Mouse (Mus musculus) left cerebral cortex, postnatal 10 days (tissue): Measurements from ENCODE around the gene Crybb1. TPM values are rescaled to one million over a fixed set of nuclear protein-coding genes. Genes with fewer than 3 reads are reported as not detected.

Experiments
- DNase-seq, 2 experiments: peaks; one replicate each; pipeline ENCODE4 v3.0.0; 2021 to 2022; ENCODE audit warnings: low spot score in 2 of 2, mixed read lengths in 1 of 2; ENCODE audit errors: extremely low spot score in 1 of 2
- intact Hi-C: fragments of 180-260 bp; cut with DNase I; formaldehyde crosslinking; loops from one replicate; pipeline ENCODE4 v1.15.1; 2025
- total RNA-seq, 2 experiments: library from RNA; stranded (reverse); gene quantifications; 2 replicates each; pipeline ENCODE4 v1.2.3; 2021

Crybb1 gene
- total RNA-seq, 2 experiments from 2014 or later = 10.0 to 12.1 TPM

DNA sequence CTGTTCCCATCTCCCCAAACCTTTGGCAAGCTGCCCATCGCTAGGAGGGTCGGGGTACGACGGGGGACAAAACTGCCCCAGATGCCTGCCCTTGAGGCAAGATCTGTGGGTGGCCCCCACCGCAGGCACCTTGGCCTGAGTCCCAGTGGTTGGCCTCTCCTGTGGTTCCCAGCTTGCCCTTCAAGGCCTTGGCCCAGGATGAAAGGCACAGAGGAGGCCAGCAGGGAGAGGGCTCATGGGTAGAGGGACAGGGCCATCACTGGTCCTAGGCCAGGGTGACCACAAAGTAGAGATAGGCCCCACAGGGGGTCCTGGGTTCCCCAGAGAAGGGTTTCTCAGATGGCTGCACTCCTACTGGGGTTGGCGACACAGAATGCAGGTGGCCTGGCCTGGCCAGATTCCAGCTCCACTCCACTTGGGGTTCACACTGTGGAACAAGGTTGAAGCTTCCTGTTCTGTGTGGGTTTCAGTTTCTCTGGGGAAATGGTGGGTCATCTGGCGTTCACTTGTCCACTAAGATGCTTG is 1.3 kb upstream of the Crybb1 start:
- DNase-seq = peak; percentile 63 to 82
- intact Hi-C loops = no loop called here

DNA sequence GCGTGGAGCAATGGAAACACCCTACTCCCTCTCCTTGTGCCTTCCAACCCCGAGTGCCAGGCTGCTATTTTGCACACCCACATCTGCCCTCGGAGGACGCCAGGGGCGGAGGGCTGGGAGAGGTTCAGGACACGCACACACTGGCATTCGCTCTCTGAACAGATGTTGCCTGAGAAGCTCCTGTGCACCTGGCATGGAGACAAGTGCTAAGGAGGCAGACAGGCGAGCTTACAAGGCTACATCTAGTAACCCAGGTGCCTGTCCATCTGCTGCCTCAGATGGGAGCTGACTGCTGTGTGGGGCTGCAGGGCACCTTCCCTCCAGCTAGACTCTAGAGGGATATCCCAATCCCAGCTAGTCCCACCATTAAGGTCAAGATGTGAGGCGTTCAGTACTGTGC is 842 bp downstream of the Crybb1 start:
- intact Hi-C loops = no loop called here
- no peak for DNase-seq

DNA sequence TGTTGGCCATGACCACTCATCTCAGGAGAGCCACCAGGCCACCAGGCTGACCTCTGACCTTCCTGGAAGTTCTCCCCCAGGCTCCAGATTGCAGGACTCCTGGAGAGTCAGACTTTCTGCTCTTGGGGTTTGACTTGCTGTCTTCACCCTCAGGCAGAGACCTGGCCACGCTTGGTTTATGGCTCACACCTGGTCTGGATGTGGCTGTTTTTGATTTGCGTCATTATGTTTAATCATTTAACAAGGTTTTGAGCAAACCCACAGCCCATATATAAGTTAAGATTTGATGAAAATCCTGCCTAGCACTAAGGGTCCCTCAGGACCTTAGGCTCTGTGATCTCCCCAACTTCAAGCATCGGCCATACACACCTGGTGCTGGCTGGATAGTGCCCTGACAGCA is 2.3 kb downstream of the Crybb1 start:
- intact Hi-C loops = no loop called here
- no peak for DNase-seq

DNA sequence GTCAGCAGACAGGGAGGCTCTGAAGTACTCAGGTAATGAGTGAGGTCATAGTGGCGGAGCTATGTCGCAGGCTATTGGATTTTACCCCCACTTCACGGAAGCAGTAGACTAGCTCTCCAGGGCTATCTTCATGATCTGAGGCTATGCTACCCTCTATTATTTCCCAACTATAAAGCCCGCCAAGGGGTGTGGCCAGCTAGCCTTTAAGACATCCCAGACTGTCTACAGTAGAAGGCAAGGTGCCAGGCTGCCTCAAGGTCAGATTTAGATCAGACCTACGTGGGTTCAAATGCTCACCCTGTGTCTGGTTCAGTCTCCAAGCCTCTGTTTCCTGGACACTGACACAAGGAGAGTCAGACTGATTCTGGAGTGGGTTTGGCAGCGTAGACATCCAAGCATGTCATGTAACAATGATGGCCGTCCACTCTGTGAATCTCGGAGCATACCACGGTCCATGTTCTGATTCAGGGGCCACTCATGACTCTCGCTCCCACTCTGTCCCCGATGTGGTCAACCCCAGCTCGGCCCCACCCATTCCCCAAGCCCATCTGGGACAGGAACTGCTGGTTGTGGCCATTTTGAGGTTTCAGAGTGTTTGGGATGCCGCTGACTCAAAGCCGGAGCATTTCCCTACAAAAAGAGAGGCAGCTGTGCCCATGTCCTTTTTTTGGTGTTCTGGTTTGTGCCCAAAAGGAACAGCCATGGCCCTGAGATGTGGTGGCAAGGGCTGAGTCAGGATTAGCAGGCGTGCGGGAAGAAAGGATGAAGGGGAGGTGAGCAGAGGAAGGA is 4.4 kb downstream of the Crybb1 start:
- DNase-seq = no peak
- intact Hi-C loops = no loop called here

DNA sequence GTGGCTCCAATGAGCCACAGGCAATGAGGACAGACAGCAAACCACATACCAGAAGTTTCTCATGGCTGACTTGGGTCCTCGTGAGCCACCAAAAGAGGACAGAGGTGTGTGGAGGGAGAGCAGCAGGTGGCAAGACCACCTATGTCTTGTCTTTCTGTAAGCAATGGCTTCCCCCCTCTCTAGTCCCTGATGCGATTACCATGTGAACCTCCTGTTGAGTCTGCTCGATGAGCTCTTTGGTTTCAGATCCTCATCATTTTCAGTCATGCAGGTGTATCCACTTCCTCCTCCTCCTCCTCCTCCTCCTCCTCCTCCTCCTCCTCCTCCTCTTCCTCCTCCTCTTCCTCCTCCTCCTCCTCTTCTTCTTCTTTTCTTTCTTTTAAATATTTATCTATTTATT is 5.2 kb downstream of the Crybb1 start:
- DNase-seq = no peak
- intact Hi-C loops = no loop called here

DNA sequence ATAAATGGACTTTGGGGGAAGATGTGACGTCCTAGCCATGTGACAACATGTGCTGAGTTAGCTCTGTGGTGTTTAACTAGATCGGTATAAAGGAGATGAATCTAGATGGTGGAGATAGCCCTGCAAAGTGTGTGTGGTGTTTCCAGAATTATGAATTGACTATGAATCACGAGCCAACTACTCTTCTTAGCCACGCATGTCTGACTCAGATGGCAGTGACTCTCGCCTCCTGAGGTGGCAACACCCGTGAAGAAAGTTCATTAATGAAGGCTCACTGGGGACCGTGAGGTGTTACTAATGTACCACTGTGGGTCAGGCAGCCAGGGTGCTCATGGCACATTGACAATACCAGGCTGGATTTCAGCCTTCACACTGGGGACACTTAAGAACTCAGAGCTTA is 8.5 kb downstream of the Crybb1 start:
- intact Hi-C loops = no loop called here
- no peak for DNase-seq

DNA sequence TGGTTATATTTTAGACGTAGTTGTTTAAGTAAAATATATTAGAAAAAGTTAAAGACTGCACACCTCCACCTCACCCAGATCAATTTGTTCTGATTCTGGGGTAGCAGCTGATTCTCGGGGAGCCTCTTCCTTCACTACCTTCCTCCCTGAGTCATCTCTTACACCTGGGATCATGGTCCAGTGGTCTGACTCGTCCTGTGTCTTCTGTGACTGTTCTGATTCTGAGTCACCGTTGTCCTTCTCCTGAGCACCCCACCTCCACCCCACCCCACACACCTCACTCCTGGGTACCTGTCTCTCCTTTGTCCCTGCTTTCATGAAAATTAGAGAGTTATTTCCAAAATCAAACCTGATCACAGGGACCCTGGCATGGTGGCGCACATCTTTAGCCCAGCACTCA is 9.5 kb downstream of the Crybb1 start:
- intact Hi-C loops = no loop called here
- no peak for DNase-seq

DNA sequence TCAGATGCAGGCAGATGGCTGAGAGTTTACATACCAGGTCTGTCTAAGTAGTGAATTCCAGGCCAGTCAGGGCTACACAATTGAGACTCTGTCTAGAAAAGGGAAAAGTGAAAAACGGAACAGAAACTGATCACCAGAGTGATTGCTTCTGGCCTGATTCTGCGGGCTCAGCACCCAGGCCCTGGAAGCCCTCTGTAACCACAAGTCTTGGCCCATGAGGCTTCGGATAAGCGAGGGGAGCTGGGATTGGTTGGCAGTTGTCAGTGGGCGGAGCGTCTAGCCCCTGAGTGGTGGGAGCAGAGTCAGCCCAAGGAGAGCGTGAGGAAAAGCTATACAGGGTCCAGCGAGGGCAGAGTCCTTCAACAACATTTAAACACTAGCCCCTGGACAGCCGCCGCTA is 9.9 kb downstream of the Crybb1 start:
- no peak for DNase-seq
- intact Hi-C loops = no loop called here

DNA sequence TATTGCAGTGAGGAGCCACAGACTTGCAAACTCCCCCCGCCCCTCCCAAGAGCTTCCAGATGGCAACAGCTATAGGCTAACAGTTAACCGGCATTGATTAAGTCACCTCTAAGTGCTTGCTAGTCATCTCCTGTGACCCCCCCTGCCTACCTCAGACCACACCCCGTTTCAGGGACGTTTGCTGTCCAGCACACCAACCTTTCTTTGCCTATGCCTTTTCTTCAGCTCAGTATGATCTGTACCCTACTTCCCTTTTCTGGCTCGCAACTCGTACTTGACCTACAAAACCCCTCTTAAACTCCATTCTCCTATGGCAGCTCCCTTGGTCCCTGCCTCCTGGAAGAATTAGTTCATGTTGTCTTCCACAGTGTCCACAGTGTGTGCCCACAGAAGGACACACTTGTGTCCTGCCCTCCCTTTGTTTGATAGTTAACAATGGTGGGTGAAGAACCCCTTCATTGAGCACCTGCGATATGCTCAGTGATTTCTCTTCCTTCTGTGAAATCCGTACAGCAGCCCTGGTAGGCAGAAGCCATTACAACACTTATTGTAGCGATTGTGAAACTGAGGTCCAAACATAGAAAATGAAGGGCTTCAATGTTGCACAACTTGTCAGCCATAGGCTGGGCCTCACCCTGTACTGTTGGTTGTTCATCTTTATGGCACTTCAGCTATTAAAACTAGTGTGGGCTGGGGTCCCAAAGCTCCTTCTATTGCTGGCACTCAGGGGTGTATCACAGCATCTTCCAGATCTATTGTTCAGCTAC is 10.6 kb downstream of the Crybb1 start:
- intact Hi-C loops = no loop called here
- DNase-seq = no peak

DNA sequence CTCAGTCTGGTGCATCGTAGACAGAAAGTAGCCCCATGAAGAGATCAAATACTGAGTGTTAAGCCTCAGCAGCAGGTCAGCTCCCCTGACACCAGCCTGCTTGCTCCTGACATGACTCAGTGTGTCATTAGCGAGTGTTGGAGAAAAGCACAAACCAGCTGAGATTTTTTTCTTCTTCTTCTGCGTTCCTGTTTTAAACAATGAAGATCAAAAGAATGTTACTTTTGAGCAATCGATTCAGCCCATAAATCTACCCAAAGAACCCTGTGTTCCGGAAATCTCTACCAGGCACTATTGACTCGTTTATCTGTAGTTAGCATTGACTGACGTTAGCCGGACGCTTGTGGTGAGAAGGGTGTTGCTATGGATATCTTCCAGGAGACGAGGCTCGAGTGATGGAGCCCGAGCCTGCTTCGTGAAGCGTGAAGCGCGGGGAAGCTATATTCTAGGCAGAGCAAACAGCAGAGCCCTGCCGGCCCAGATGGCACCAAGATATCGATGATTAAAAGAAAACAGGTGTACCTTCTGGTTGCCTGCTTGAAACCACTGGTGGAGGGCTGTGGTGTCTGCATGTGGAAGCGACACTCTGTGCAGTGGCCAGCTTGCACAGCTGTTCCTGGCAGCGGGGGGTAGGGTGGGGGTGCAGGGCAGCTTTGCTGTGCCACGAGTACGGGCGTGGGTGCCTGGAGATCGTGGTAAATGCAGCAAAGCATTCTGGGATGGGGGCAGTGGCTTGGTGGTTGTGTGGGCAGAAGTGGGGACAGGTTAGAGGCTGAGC is 15.3 kb downstream of the Crybb1 start:
- peak; percentile 58 to 65 for DNase-seq
- intact Hi-C loops = no loop called here

DNA sequence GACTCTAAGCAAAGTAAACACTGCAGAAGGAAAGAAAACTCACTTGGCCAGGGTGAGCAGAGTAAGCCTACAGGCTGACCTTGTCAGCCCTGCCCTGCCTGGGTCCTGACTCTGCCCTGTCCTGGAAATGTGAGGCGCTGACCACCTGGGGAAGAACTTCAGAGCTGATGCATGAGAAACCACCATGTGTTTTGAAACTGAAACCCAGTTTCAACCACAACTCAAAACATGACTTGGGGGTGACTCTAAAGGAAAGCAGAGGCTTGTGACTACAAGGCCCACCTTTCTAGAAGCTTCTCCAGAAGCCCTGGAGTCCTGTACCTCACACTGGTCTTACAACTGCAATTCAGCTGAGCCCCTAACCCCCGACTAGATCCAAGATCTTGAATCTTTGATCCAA is 17.3 kb downstream of the Crybb1 start:
- intact Hi-C loops = no loop called here

DNA sequence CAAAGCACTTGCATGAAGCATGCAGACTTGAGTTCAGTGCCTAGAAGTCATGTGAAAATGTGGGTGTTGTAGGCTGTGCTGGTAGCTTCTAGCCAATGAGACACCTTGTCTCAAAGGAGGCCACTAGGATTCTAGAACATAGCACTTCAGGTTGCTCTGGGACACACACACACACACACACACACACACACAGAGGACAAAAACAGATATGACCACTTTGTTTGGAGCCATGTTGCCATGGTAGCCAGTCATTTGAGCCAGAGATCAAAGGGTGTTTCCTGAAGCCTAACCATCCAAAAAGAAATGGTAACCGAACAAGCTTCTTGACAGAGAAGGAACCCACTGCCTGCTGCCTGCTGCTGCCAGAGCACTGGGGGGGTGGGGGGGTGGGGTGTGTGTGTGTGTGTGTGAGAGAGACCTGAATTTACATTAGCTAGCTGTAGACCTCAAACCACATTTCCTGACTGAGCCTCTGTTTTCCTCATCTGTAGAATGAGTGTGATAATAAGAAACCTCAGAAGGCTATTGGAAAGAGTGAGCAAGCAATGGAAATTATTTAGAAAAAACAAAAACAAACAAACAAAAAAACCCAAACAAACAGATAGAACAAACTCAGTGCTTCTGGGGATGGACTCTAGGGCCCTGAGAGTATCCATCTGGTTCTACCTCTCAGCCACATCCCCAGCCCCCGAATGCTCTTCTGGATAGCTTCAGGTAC is 18.3 kb downstream of the Crybb1 start:
- intact Hi-C loops = no loop called here
- DNase-seq = no peak

More for the DNA sequence above, 17.3 kb downstream of the Crybb1 start:
- DNase-seq = no peak

DNA sequence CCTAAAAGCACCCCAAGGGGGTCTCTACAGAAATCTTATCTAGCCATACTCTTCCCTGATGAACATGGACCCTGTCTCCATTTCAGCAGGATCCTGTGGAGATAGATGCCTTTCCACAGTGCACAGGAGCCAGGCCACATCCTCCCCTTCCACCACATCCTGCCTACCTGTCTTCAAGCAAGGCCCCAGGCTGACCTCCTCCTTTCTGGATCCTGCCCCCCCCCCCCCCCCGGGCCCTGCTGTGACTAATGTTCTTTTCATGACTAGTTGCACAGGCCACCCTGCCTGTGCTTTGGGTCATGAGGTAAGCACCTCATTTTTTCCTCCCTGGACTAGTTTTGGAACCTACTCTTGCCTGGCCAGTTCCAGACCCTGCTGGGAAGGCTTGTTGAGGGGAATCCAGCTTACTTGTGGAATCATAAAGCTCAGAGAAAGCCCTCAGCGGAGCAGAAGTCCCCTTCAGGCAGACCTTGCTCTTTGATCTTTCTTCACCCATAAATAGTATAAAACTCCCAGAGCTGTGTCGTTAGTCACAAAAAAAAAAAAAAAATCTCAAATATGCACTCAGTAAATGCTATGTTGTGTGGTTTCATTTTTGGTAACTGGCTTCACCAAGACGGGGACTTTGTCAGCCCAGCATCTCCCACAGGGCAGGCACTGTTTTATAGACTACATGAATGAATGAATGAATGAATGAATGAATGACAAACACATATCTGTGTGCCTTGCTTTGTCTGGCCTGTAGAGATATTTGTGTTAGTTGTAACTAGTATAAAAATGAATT is 19.6 kb downstream of the Crybb1 start:
- no peak for DNase-seq
- intact Hi-C loops = loop anchor here (5.0 kb wide), 1 partner anchor 47 kb away; no protein-coding TSS in a partner anchor

DNA sequence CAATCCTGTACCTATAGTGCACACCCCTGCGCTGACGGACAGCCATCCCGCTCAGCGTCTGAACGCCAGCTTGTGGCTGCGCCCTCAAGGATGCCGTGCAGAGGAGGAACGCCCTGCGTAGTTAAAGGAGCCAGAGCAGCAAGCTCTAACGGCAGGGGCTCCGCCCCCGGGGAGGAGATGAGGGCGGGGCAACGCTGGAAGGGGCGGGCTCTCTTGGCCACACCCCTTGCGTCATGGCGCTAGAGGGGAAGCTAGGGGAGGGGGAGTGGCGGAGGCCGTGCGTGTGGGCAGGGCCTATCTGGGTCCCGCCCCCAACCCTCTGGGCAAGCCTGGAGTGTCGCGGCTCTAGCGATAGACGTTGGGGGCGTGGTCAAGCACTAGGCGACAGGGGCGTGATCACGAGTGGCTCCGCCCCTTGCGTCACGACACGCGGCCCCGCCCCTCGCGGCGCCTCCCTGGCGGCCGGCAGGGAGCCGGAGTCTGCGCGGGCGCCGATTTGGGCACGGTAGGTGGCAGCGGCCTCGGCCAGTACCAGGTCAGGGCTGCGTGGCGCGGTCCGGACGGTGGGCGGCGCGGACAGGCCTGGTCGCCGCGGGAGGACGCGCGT is 20.8 kb downstream of the Crybb1 start, which contains the start of gene Tpst2:
Tpst2 (plus strand) TSS at position 425 of the 607 bp plus-strand sequence.
- intact Hi-C loops = loop anchor here (5.0 kb wide), 1 partner anchor 46 kb away; no protein-coding TSS in a partner anchor
- peak; percentile 99 for DNase-seq

DNA sequence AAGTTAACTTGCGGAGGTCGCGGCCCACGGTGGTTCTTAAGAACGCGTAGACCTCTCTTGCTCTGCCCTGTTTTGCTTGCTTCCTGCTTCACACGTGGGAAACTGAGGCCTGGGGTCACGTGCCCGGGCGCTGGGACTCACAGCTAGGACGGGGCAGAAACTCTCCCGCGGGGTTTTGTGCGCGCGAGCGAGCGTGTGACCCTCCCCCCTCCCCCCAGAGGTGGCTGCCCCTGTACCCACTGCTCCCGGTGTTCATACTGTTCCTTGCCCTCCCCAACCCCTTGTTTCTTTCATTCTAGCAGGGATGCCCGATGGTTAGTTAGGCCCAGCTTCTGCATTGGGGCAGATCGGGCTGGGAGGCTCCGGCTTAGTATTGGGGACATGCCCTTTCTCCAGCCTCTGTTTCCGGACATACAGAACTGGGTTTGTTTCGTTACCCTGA is 21.3 kb downstream of the Crybb1 start:
- intact Hi-C loops = loop anchor here (5.0 kb wide), 1 partner anchor 45 kb away; no protein-coding TSS in a partner anchor
- DNase-seq = no peak

DNA sequence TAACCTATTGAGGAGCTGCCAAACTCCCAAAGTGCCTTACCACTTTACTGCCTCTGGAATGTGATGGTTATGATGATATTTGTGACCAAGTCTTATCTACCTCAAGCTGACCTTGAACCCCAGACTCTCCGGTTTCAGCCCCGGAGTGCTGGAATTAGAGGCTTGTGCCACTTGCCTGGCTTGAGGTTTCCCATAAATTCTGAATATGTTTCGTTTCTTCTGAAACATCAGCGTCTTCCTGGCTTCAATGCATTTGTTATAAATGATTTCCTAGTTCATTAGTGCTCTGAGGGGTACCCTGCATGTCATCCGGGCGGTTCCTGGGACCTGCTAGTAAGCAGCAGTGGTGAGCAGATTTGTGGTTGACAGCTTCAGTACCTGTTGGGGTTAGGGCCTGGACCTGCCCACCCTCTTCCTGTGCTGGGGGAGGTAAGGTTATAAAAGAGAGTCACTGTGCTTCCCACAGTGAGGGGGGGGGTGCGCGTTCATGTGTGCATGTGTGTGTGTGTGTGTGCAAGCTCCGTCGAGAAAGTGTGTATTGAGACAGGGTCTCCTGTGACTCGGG is 22.4 kb downstream of the Crybb1 start:
- intact Hi-C loops = loop anchor here (5.0 kb wide), 1 partner anchor 44 kb away; no protein-coding TSS in a partner anchor
- DNase-seq = no peak
